Mouse (Mus musculus): ENCODE data around the gene Akap7.

Gene Akap7

DNA sequence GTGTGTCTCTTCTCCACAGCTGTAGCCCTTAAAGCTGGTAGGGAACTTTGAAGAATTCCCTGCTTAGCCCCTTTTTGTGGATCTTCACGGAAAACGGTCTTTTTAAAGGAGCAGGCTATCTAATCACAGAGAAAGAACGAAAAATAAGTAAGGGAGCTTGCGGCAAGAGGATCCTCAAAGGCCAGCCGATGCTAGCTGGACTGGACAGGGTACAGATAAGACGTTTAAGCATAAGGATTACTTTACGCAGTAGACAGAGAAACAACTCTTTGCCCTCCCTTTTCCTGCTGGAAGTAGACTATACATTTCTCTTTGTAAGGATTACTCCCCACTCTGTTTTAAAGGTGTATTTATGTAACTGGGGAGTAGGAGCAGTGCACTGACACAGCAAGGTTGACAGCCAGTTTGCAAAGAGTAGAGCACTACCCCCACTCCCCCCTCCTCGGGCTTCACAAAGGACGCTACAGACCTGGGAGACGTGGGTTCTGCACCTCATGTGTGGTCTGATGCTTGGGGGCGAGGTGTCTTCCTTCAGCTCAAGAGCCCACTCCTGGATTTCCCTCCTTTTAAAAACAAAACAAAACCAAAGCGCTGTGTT lies 9.9 kb downstream of the Akap7 start:
- no peak for DNase-seq (ENCODE audit: low spot score)

DNA sequence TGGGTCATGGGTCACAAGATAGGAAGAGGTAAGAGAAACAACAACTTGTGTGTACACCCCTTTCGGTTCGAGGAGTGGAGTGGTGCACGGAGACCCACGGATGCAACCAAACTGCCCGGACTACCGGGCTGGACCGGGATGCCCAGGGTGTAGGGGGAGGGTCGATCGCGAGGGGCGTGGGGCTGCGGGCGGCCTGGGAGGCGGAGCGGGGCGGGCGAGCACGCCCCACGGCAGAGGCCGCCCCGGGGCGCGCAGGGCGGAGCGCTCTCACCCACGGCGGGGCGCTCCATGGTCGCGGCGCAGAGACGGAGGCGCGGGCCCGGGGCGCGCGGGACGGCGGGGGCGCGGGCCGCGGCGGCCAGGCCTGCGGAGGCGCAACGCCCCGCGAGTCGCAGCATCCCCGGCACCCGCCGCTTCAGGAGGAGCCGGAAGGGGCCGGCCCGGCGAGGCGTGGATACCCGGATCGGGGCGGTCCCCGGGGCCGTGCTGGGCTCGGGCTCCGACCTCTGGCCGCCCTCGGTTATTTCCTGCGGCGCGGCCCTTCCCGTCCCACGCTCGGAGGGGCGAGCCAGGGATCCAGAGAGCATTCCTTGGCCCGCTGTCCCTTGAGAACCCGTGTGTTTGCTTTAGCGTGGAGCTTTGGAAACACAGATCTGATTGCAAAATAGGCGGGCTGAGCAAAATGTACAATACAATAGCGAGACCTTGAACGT lies 10.9 kb downstream of the Akap7 start:
- peak; percentile 64 for DNase-seq (ENCODE audit: low spot score)

DNA sequence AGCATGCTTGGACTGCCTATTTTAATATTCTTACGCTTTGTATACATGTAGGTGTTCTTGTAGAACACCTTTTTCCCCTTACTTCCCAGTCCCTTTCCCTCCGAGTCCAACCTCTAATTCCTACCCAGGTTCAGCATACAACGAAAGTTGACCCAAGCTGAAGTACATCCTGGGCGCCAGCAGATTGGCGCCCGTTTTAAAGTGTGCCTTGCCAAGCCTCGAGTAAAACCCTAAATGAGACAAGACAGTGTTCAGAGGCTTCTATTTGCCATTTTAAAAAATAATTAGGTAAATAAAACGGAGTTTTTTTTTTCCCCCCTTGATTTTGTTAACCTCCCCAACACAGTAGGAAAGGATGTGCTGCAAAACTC lies 11.4 kb downstream of the Akap7 start:
- no peak for DNase-seq (ENCODE audit: low spot score)

DNA sequence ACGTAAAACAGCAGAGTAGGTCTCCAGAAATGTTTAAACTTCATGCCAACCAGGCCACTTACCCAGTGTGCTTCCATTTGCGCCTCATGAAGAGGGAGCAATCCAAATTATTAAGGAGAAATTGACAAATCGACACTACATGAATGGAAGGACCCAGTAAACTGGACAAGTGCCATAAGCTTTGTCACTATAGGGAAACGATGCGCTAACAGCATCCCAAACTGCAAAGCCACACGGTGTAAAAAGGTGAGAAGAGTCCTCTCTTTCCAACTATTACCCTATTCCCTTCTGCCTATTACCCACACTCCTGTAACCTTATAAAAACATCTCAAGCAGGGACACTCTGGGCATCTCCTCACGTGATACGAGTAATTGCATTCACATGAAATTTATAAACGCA lies 11.8 kb downstream of the Akap7 start:
- no peak for DNase-seq (ENCODE audit: low spot score)

DNA sequence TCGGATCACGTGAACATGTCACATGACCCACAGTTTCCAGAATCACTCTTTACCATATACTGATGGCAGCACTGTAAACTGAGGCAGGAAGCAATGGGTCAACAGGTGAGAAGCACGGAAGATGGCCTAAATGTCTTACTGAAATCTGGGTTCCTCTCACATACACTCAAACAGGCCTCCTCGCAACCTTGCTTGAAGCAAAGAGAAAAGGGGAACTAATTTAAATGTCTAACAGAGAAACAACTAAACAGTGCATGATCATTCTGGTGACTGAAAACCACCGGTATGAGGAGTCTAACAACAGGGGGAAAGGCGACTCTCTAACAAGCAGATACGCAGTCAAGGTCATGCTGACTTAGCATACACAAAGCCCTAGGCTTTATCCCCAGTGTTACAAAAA lies 12.7 kb downstream of the Akap7 start:
- DNase-seq (ENCODE audit: low spot score), result no peak

DNA sequence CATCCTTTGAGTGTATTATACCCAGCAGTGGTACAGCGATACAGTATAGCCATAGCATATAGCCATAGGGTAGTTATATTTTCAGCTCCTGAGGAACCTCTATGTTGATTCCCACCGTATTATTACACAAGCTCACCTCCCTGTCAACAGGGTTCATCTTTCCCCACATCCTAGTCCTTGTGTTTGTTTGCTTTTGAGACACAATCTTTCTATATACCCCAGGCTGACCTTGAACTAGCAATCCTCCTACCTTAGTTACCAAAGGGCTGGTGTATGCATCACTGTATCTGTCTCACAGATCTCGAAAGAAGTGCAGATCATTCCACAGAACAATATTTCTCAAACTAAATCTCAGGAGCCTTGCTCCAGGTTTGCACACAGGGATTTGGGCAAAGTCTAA lies 13.9 kb downstream of the Akap7 start:
- no peak for DNase-seq (ENCODE audit: low spot score)

DNA sequence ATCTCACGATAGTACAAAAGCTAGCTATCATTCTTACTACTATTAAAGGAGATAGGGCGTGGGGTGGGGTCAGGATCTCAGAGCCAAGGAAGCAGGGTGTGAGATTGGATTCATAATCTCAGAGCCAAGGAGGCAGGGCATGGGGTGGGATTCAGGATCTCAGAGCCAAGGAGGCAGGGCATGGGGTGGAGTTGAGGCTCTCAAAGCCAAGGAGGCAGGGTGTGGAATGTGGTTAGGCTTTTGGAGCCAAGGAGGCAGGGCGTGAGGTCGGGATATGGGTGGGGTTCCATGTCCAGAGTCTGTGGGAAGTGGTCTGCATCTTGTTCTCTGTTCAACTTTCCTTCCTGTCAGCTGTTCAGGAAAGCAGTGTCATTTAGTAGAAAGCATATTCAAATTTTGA lies 16.6 kb downstream of the Akap7 start:
- no peak for DNase-seq (ENCODE audit: low spot score)

DNA sequence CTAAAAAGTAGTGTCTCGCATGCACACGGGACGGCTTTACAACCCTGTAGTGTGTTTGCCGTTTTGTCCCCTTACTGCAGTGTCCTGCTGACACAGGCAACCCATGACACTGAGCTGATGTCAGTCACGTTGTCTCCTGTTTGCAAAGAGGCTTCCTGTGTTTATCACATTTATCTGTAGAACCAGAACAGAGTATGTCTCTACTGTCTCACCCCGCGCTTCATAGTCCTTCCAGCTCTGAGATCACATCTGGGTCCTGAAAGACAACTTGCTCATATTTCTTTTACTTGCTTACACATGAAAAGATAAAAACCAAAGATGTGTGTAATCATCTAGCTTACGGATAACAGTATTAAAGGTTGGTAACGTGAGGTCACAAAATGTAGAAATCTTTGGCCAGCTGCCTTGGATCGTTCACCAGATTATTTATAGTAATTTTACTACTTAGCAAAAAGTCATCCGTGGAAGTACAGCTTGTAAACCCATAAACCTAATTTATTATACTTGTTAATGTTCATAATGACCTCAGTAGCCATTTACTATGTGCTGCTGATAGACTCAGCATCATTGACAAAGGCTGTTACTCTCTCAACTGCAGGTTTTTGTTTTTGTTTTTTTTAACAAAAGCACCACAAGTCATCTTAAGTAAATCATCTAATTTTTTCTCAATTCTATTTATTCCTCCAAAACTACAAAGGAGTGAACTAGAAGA lies 22.4 kb downstream of the Akap7 start:
- DNase-seq (ENCODE audit: low spot score), result no peak

DNA sequence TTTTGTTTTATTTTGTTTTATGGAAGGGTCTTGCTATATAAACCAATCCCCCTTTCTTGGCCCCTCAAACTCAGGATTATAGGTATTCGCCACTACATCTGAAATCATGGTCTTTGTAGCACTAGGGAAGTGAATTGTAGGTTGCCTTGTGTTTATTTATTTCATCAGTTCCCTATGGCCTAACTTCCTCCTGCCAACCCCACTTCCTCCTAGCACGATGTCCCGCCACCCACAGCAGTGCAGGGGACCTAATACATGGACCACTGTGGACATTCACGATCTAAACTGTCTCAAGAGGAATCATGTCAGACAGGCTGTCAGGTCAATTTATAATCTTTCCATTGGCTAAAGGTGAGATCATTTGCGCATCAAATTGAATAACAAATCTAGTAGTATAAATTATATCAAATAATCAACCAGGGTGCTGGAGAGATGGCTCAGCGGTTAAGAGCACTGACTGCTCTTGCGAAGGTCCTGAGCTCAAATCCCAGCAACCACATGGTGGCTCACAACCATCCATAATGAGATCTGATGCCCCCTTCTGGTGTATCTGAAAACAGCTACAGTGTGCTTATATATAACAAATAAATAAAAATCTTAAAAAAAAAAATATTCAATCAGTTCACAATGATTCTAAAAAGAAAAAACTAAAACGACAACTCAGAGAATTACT lies 23.1 kb downstream of the Akap7 start:
- no peak for DNase-seq (ENCODE audit: low spot score)

DNA sequence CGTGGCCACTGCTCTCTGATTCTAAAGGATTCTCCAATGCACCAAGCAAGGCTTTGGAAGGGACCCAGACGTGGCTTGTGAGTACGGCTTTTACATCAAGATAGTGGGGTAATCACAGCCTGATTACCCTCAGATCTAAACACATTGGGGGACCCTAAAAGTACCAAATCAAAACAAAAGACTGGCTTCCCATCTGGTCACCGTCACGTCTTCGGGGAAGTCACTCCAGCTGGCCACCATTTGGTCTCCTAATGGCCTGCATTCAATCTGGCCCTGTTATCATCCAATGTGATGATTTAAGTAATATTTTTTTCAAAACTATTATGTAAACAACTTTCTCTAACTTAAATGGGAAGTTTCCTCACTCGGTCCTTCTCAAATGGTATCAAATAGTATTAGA lies 24.3 kb downstream of the Akap7 start:
- no peak for DNase-seq (ENCODE audit: low spot score)

DNA sequence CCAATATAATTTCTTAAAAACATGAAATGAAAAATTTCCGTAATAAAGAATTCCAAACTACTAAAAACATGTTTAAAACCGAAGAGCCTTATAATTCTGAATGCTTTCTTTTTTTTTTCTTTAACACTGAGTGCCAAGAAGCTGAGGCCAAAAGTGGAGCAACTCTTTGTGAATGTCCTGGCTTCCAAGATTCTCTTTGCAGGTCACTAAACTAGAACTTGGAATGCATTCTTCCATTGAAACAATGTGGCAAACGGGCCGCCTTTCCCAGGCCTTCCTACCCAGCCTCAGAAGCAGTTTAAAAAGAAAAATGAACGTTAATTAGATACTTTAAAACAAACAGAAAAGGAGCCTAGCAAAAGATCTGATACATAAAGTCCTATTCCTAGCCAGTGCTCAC lies 27.5 kb downstream of the Akap7 start:
- no peak for DNase-seq (ENCODE audit: low spot score)

DNA sequence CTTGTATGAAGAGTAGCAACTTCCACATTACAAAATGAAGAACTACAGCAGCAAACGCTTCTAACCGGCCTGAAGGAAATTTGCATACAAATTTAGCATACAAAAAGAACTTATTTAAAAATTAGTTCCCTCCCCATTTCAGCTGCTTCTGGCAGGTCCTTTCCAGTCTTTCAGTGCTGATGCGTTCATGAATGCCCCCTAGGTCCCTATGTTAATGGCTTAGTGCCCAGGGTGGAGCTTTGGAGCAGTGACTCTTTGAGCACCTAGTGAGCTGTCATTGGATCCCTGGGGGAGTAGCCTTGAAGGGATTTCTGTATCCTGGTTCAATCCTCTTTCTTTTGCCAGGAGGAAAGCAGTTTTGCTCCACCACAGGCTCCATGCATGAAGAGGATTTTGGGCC lies 28.3 kb downstream of the Akap7 start:
- DNase-seq (ENCODE audit: low spot score), result no peak

DNA sequence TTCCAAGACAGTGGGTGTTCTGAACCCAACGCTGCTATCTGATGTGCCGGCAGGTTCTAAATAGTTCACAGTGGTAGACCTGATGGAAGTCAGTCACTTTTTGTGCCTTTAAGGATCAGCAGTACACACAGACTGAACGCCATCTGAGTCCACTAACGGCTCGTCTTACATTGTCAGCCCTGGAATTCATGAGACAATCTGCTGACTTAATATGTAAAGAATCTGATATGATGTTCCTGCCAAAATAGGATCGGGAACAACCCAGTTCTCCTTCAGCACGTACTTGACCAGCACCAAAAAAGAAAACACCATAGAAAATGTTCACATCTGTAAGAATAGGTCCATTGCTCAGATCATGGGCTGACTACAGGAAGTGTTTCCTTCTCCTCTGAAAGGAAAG lies 32.2 kb downstream of the Akap7 start:
- no peak for DNase-seq (ENCODE audit: low spot score)

DNA sequence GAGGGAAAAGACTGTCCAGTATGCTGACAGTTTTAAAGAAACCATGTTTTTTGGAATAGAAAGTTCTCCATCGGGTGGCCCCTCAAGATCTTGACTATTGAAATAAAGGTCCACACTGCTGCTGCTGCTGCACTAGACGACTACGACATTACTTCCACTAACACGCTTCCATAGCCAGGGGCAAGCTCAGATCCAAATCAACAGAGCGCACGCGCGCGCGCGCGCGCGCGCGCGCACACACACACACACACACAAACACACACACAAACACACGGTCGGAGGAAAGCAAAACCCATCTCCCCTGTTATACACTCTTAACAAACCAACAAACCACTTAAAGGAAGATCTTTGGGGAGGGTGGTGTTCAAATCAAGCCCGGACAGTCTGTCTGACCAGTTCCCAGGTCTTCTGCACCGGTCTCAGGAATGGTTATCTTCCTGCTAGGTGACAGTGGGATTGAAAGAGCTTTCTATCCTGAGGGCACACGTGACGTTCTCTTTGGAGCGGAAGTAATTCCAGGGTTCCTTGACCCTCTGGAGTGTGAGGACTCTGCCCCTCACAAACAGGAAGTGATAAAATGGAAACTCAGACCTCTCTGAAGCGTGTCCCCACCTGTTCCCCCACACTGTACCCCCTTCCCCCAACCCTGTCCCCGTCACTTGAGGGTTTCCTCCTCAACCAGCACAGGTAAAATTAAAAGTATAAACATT lies 32.9 kb downstream of the Akap7 start:
- DNase-seq (ENCODE audit: low spot score), result no peak

DNA sequence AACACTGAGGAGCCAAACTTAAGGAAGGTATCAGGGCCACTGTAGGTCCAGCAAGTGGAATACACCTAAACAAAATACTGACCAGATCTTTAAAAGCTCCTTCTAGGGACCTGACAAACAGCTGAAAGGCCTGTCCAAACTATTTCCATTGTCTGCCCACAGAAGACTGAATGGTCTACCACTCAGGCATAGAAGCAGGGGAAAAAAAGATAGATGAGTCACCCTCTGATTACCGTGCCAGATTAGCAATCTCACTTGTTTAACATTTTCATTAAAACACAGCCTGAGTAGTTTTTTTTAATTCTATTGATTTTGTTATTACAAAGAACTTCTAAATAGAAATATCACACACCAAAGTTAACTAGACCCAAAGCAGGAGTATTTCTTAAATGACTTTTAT lies 33.9 kb downstream of the Akap7 start:
- DNase-seq (ENCODE audit: low spot score), result no peak

DNA sequence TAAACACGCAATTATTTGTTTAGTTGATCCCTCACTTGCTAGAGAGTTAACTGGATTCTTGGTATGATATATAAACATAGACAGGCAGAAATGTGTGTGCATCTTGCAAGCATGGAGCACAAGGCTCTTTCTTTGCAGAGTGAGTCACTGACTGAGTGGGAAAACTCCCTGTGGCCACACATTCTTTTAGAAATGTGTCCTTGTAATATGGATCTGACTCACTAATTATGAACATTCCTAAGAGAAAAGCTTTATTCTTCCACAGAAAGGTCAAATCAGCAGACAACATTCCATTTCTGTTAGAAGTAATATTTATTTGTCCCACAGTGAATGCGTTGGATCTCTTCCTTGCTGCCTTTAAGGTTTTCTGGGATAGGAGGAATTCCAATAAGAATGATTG lies 35.9 kb downstream of the Akap7 start:
- no peak for DNase-seq (ENCODE audit: low spot score)

DNA sequence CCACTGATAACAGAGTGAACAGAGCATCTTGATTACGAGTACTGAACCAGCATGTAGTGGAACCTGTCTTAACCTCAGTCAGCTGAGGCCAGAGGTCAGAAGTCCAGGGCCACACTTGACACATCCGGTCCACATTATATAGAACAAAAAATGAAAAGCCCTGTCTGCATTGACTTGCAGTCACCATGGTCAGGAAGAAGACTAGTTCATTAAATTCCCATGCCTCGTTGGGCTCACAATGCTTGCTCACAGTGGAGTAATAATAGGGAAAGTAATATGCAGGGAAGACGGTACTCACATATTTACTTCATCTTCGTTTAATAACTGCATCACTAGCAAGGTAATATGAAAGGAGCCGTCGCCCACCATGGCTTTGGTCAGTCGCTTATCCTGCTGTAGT lies 36.5 kb downstream of the Akap7 start:
- DNase-seq (ENCODE audit: low spot score), result no peak

DNA sequence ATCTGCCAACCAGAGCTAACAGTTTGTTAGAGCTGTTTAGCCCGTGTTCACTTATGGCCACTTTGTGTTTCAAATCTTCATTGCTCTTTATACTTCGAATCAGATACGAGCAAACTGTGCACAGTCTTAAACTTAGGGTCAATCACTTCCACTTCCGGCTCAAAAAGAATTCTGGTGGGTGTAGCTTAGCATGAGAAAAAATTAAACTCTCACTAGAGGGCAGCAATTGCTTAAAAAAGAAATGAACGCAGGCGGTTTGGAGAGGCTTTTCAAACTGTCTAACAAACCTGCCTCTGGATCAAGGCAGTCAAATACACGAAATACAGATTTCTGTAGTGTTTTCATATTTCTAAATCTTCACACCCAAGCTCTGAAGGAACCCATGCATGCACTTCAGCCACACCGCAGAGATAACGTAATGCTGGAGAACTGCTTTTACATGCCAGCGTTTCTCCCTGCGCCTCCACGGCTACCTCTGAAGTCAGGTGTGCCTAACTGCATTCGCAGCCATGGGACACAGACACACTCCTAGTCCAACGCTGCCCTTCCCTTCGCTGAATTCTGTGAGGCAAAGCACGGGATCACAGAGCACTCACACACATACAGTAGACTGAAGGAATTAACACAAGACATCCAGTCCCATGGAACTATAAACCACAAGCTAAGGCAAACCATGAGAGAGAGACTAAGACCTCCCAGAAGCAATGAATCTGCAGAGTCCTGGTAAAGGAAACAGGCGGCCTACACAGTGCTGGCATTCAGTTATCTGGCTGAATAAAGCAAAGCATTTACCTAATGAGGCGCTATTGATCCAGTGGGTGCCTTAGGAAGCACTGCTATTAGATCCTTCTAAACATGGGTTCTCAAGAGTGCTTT lies 39.0 kb downstream of the Akap7 start:
- DNase-seq (ENCODE audit: low spot score), result peak; percentile 45

DNA sequence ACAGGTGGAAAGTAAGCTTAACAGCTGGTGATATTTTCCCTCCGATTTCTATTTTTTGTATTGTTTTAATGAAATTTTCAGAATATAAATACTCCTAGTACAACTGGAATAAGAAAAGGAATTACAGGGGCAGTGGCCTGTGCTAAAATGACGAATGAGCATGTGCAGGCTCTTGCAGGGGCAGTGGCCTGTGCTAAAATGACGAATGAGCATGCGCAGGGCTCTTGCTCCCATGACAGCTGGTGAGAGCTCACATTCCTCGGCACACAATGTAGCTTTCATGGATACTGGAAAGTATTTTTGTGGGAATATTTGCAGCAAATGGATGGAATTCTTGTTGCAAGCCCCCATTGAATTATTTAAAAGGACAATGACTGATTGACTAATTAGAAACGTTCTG lies 46.5 kb downstream of the Akap7 start:
- no peak for DNase-seq (ENCODE audit: low spot score)

DNA sequence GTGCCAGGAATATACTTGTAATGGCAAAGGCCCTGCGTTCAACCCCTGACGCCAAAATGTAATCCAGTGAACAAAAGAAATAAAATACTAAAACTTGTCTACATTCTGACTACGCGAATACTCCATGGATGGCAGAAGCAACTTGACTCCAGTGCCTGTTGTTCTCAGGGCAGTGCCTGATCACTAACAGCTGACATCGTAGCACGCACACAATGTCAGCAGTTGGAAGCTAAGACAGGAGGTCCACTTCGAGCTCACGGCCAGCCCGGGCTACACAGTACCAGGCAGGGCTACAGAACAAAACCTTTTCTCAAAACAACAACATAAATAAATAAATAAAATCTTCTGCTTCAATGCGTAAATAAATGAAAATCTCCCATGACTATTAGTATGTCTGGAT lies 46.9 kb downstream of the Akap7 start:
- DNase-seq (ENCODE audit: low spot score), result no peak

DNA sequence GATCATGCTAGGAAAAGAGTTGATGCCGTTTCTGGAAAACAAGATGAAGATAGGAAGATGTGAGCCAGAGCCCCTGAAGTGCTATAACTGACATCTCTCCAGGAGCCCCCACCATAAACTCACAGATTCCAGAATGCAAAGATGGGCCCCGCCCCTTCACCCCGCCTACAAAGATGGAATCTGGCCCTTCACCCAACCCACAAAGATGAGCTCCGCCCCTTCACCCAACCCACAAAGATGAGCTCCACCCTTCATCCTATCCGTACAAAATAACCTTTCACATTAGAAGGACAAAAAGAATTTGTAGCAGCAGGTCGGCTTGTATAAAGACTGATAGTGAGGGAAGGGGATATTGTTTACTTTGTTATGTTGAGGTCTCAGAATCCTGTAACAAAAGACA lies 49.5 kb downstream of the Akap7 start:
- no peak for DNase-seq (ENCODE audit: low spot score)

DNA sequence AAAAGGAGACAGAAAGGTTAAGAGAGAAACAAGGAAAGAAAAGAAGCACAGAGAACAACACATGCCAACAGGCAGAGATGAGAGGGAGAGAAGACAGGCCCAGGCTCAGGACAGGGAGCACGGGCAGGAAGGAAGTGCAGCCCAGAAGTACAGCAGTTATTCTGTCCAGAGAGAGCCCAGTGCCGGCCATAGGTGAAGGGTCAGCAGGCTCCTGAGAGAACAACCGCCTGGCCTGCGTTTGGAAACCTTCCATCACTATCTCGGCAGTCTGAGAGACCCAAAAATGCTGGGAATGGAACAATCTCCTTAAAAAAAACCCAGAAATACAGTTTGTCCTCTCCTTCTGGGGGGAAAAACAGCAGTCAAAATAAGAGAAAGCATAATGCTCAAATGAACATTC lies 50.2 kb downstream of the Akap7 start:
- no peak for DNase-seq (ENCODE audit: low spot score)
